Mouse (Mus musculus) embryonic facial prominence, embryonic 10.5 days (tissue): ENCODE measurements at regions not wholly inside any gene's neighbourhood (a gene's known extent, or its start where the extent isn't known, plus 50 kb on each side); places are given as distances from the start of the nearest gene placed in this dataset.
"Not testable (repeated sequence)": the region's sequence is repeated elsewhere in the genome, so short reads cannot be mapped to it uniquely, and the experiment has no call there.

Source experiments
- DNase-seq: peaks from one replicate; pipeline ENCODE4 v3.0.0-alpha.2; 2017; ENCODE audit warnings: low spot score
- H3K27ac ChIP-seq: fragments of 300-500 bp; sonication (generic); replicated peaks from 2 replicates; pipeline ENCODE4 v1.5.1; 2016; ENCODE audit warnings: mild to moderate bottlenecking
- H3K27me3 ChIP-seq: fragments of 300-500 bp; sonication (generic); replicated peaks from 2 replicates; pipeline ENCODE4 v1.6.1; 2016; ENCODE audit warnings: low read depth, mild to moderate bottlenecking; ENCODE audit not compliant: poor library complexity, severe bottlenecking
- H3K36me3 ChIP-seq: fragments of 300-500 bp; sonication (generic); replicated peaks from 2 replicates; pipeline ENCODE4 v1.6.1; 2016; ENCODE audit warnings: mild to moderate bottlenecking, moderate library complexity
- H3K4me1 ChIP-seq: fragments of 300-500 bp; sonication (generic); 2 replicates; pipeline ENCODE4 v1.6.1; 2016
- H3K4me3 ChIP-seq: fragments of 300-500 bp; sonication (generic); 2 replicates; pipeline ENCODE4 v1.5.1; 2016; ENCODE audit warnings: mild to moderate bottlenecking, moderate library complexity
- H3K9me3 ChIP-seq: fragments of 300-500 bp; sonication (generic); 2 replicates; pipeline ENCODE4 v1.6.1; 2016; ENCODE audit warnings: mild to moderate bottlenecking
- WGBS: fragments of 180-500 bp; shearing (Covaris S2); methylation state at CpG from one replicate; pipeline ENCODE4 v1.1.7; 2016; 5-methylcytosine and 5-hydroxymethylcytosine counted together

GRCm38 (mm10) chr11:22420003-22420723 is 78.1 kb upstream of the Ehbp1 start:
- WGBS: 29% methylated on average over 3 of the region's 3 CpGs
- Histone ChIP-seq H3K4me3 (no peak overlapping the region), H3K4me1 (no peaks in the 10 kb centered on the region), H3K36me3 (no peaks in the 10 kb centered on the region), H3K27me3 (no peaks in the 10 kb centered on the region), H3K9me3 (no peaks in the 10 kb centered on the region), H3K27ac (no peak overlapping the region)
- no peak for DNase-seq

- DNase-seq: no peak
- Histone ChIP-seq H3K4me1 (no peaks in the 10 kb centered on the region), H3K9me3 (no peaks in the 10 kb centered on the region), H3K27ac (no peak overlapping the region), H3K36me3 (no peaks in the 10 kb centered on the region), H3K4me3 (no peak overlapping the region), H3K27me3 (no peaks in the 10 kb centered on the region)
- 91% methylated on average over 3 of the region's 3 CpGs for WGBS
Observed at GRCm38 (mm10) chr11:22421762-22422161, 79.7 kb upstream of the Ehbp1 start.

- Histone ChIP-seq H3K36me3 (no peaks in the 10 kb centered on the region), H3K9me3 (no peaks in the 10 kb centered on the region), H3K4me1 (no peaks in the 10 kb centered on the region), H3K27me3 (no peaks in the 10 kb centered on the region), H3K4me3 (no peak overlapping the region), H3K27ac (no peak overlapping the region)
- 14% methylated on average over 5 of the region's 5 CpGs for WGBS
- DNase-seq: peak; percentile 56
Observed at GRCm38 (mm10) chr11:22437140-22437850, 74.6 kb upstream of the Tmem17 start.

GRCm38 (mm10) chr11:22437851-22438215 is 74.1 kb upstream of the Tmem17 start:
- Histone ChIP-seq H3K4me3 (no peak overlapping the region), H3K9me3 (no peaks in the 10 kb centered on the region), H3K36me3 (no peaks in the 10 kb centered on the region), H3K4me1 (no peaks in the 10 kb centered on the region), H3K27me3 (no peaks in the 10 kb centered on the region), H3K27ac (no peak overlapping the region)
- 84% methylated on average over 5 of the region's 5 CpGs for WGBS
- no peak for DNase-seq

GRCm38 (mm10) chr11:22438441-22439066 is 73.3 kb upstream of the Tmem17 start:
- Histone ChIP-seq H3K27ac (no peak overlapping the region), H3K9me3 (no peaks in the 10 kb centered on the region), H3K27me3 (no peaks in the 10 kb centered on the region), H3K4me3 (no peak overlapping the region), H3K36me3 (no peaks in the 10 kb centered on the region), H3K4me1 (no peaks in the 10 kb centered on the region)
- no peak for DNase-seq
- WGBS: 83% methylated on average over 2 of the region's 2 CpGs

- Histone ChIP-seq H3K27ac (no peak overlapping the region), H3K4me3 (no peak overlapping the region), H3K4me1 (no peaks in the 10 kb centered on the region), H3K9me3 (no peaks in the 10 kb centered on the region), H3K36me3 (no peaks in the 10 kb centered on the region), H3K27me3 (no peaks in the 10 kb centered on the region)
- no peak for DNase-seq
- WGBS: 80% methylated on average over 2 of the region's 2 CpGs
Observed at GRCm38 (mm10) chr11:22440521-22440920, 71.4 kb upstream of the Tmem17 start.

GRCm38 (mm10) chr11:22453161-22453560 is 58.7 kb upstream of the Tmem17 start:
- no peaks in the 10 kb centered on the region for H3K9me3 ChIP-seq
- no peaks in the 10 kb centered on the region for H3K4me1 ChIP-seq
- no peak for DNase-seq
- no peak overlapping the region for H3K27ac ChIP-seq
- H3K27me3 ChIP-seq: no peaks in the 10 kb centered on the region
- H3K36me3 ChIP-seq: no peaks in the 10 kb centered on the region
- no peak overlapping the region for H3K4me3 ChIP-seq

- WGBS: 94% methylated on average over 9 of the region's 9 CpGs
- Histone ChIP-seq H3K27me3 (no peaks in the 10 kb centered on the region), H3K4me3 (no peak overlapping the region), H3K9me3 (no peaks in the 10 kb centered on the region), H3K27ac (no peak overlapping the region), H3K4me1 (no peaks in the 10 kb centered on the region), H3K36me3 (no peaks in the 10 kb centered on the region)
- DNase-seq: no peak
Observed at GRCm38 (mm10) chr11:22456286-22456685, 55.6 kb upstream of the Tmem17 start.

- DNase-seq: no peak
- Histone ChIP-seq H3K36me3 (no peaks in the 10 kb centered on the region), H3K27ac (no peak overlapping the region), H3K4me1 (no peaks in the 10 kb centered on the region), H3K9me3 (no peaks in the 10 kb centered on the region), H3K27me3 (no peaks in the 10 kb centered on the region), H3K4me3 (no peak overlapping the region)
- 88% methylated on average over 2 of the region's 2 CpGs for WGBS
Observed at GRCm38 (mm10) chr11:22457220-22457619, 54.7 kb upstream of the Tmem17 start.

GRCm38 (mm10) chr11:22458951-22459703 is 52.8 kb upstream of the Tmem17 start:
- Histone ChIP-seq H3K4me1 (no peaks in the 10 kb centered on the region), H3K9me3 (no peaks in the 10 kb centered on the region), H3K27ac (no peak overlapping the region), H3K4me3 (no peak overlapping the region), H3K36me3 (no peaks in the 10 kb centered on the region), H3K27me3 (no peaks in the 10 kb centered on the region)
- WGBS: 76% methylated on average over 5 of the region's 5 CpGs
- no peak for DNase-seq

- H3K4me1 ChIP-seq, DNase-seq, H3K4me3 ChIP-seq, H3K9me3 ChIP-seq, H3K27ac ChIP-seq, H3K36me3 ChIP-seq, H3K27me3 ChIP-seq: not testable (repeated sequence)
- WGBS: 91% methylated on average over 8 of the region's 8 CpGs
Observed at GRCm38 (mm10) chr11:22461019-22461735, 50.7 kb upstream of the Tmem17 start.
